In genomic region chr2:6261201-6261672, GRCm38 (mm10) we compare ENCODE assay signal across 10 mouse cellular contexts. TPM values are rescaled to one million over a fixed set of nuclear protein-coding genes. Genes with fewer than 3 reads are reported as not detected.
A peak's percentile ranks its signal among the peaks of the same experiment; 100 is the strongest.
DNase-seq lines count a peak whose midpoint lies in the region; ATAC-seq and TF ChIP-seq lines count a peak whose summit lies in the region.
"Had no signal": no experiment of that assay in that cellular context is flagged by ENCODE, and none has a peak within 500 bp of the region (broad histone marks: within the 10 kb centered on the region; RNA-seq: fewer than 3 reads in every experiment).

No protein-coding gene starts in this region.

- H3K9ac ChIP-seq in forebrain, embryonic 15.5 days (replicated peaks), result no peak overlapping the region
- H3K9ac ChIP-seq in hindbrain, embryonic 14.5 days, result no peak overlapping the region
- H3K9ac ChIP-seq in neural tube, embryonic 14.5 days (replicated peaks; ENCODE audit: low read depth, low read length), result no peak overlapping the region; the same call in 1 of the 2 replicates

- H3K4me1 ChIP-seq in kidney, adult 2 months (ENCODE audit: control insufficient read depth, insufficient read depth, low read length), result no peaks in the 10 kb centered on the region; the same call in 1 of the 2 replicates
- H3K4me1 ChIP-seq in forebrain, embryonic 15.5 days, result peaks cover 14% of the 10 kb centered on the region
- H3K4me1 ChIP-seq in hindbrain, embryonic 14.5 days (replicated peaks; ENCODE audit: control insufficient read depth, insufficient read depth, low read length), result peaks cover 7% of the 10 kb centered on the region; the same call in 1 of the 2 replicates
- peaks cover 10% of the 10 kb centered on the region; the same call in 1 of the 2 replicates for H3K4me1 ChIP-seq in neural tube, embryonic 14.5 days (ENCODE audit: control insufficient read depth, insufficient read depth, low read length)

- peaks cover 4% of the 10 kb centered on the region; the same call in 1 of the 2 replicates for H3K9me3 ChIP-seq in forebrain, embryonic 15.5 days
- no peaks in the 10 kb centered on the region; the same call in 1 of the 2 replicates for H3K9me3 ChIP-seq in hindbrain, embryonic 14.5 days (ENCODE audit: control insufficient read depth, low read length)
- no peaks in the 10 kb centered on the region for H3K9me3 ChIP-seq in neural tube, embryonic 14.5 days (ENCODE audit: control insufficient read depth, low read length)

- TF ChIP-seq CTCF in kidney, adult 2 months (conservative IDR thresholded peaks at IDR 0.05; ENCODE audit: insufficient read depth, insufficient read length, low read depth, low read length), result no peak

- H3K4me2 ChIP-seq in forebrain, embryonic 15.5 days (replicated peaks), result no peak overlapping the region
- H3K4me2 ChIP-seq in hindbrain, embryonic 14.5 days (replicated peaks), result 0 out of 2 replicates have a peak overlapping the region, but pooled peaks have one; percentile 8
- H3K4me2 ChIP-seq in neural tube, embryonic 14.5 days (ENCODE audit: low read depth, low read length), result peak overlapping the region; percentile 8; the same call in 1 of the 2 replicates

- H3K27ac ChIP-seq in kidney, adult 2 months (ENCODE audit: insufficient read depth, low read depth, low read length), result no peak overlapping the region
- H3K27ac ChIP-seq in forebrain, embryonic 15.5 days (replicated peaks), result peak overlapping the region; percentile 78
- peak overlapping the region; percentile 68 for H3K27ac ChIP-seq in hindbrain, embryonic 14.5 days
- H3K27ac ChIP-seq in neural tube, embryonic 14.5 days (ENCODE audit: low read depth, low read length), result peak overlapping the region; percentile 66

- H3K27me3 ChIP-seq in kidney, adult 2 months (replicated peaks; ENCODE audit: control insufficient read depth, insufficient read depth, low read length), result no peaks in the 10 kb centered on the region
- H3K27me3 ChIP-seq in forebrain, embryonic 15.5 days, result peaks cover 9% of the 10 kb centered on the region
- H3K27me3 ChIP-seq in hindbrain, embryonic 14.5 days (ENCODE audit: control insufficient read depth, insufficient read depth, low read length), result 0 out of 2 replicates have a peak, but pooled peaks cover 9% of the 10 kb centered on the region
- H3K27me3 ChIP-seq in neural tube, embryonic 14.5 days (ENCODE audit: control insufficient read depth, insufficient read depth, low read length), result no peaks in the 10 kb centered on the region
- H3K27me3 ChIP-seq: CH12.LX had no signal

- no peak for TF ChIP-seq POLR2A in kidney, adult 2 months (IDR thresholded peaks at IDR 0.05; ENCODE audit: low read depth, low read length)

- H3K4me3 ChIP-seq in kidney, adult 2 months (ENCODE audit: insufficient read depth, low read depth, low read length), result no peak overlapping the region
- H3K4me3 ChIP-seq in forebrain, embryonic 15.5 days, result no peak overlapping the region
- no peak overlapping the region for H3K4me3 ChIP-seq in hindbrain, embryonic 14.5 days (replicated peaks; ENCODE audit: low read length)
- H3K4me3 ChIP-seq in neural tube, embryonic 14.5 days (ENCODE audit: low read depth, low read length), result no peak overlapping the region

- peak; percentile 91 for ATAC-seq in forebrain, embryonic 15.5 days (replicated peaks)
- ATAC-seq in hindbrain, embryonic 14.5 days (ENCODE audit: low FRiP score), result peak; percentile 85
- ATAC-seq in neural tube, embryonic 14.5 days (ENCODE audit: low read depth), result peak; percentile 90
- no peak for ATAC-seq in erythroblast, adult 5-6 weeks (replicated peaks; ENCODE audit: low FRiP score, poor library complexity, severe bottlenecking)
- no peak for ATAC-seq in erythroid progenitor cell, adult 5-6 weeks (replicated peaks; ENCODE audit: low FRiP score, poor library complexity, severe bottlenecking)

- WGBS in kidney, adult 2 months, result 66% methylated on average over 8 of the region's 8 CpGs
- WGBS in forebrain, embryonic 15.5 days, result 3% methylated on average over 8 of the region's 8 CpGs
- 4% methylated on average over 8 of the region's 8 CpGs for WGBS in hindbrain, embryonic 14.5 days
- 8% methylated on average over 8 of the region's 8 CpGs for WGBS in neural tube, embryonic 14.5 days

- DNase-seq in kidney, postnatal 14 days, result peak; percentile 30
- no peak for DNase-seq in kidney, adult 2 months
- no peak for DNase-seq in hindbrain, embryonic 14.5 days (ENCODE audit: low spot score)
- DNase-seq in layer of hippocampus, adult 9-10 months (ENCODE audit: low spot score), result no peak
- DNase-seq: cerebellum, postnatal 14 days had no signal

- H3K36me3 ChIP-seq in kidney, adult 2 months (ENCODE audit: control insufficient read depth, insufficient read depth, low read length), result no peaks in the 10 kb centered on the region
- H3K36me3 ChIP-seq in forebrain, embryonic 15.5 days, result no peaks in the 10 kb centered on the region
- no peaks in the 10 kb centered on the region for H3K36me3 ChIP-seq in hindbrain, embryonic 14.5 days (replicated peaks; ENCODE audit: control insufficient read depth, insufficient read depth)
- H3K36me3 ChIP-seq in neural tube, embryonic 14.5 days (ENCODE audit: control insufficient read depth, insufficient read depth, low read length), result no peaks in the 10 kb centered on the region

RNA-seq across cellular contexts. Expression of gene Echdc3, which starts 48.4 kb away (rescaled TPM):
- 67.9 and 74.7 TPM in 2 replicates for polyA plus RNA-seq in kidney, adult 2 months (2012; rRNA removed)
- 0.65 and 1.1 TPM in 2 replicates for polyA plus RNA-seq in forebrain, embryonic 15.5 days (2015; fragmentation: Nextera tagmentation; extraction: Ambion mirVana)
- polyA plus RNA-seq in hindbrain, embryonic 14.5 days (2014; fragmentation: Nextera tagmentation; extraction: Ambion mirVana), result 1.1 and 1.3 TPM in 2 replicates
- polyA plus RNA-seq in neural tube, embryonic 14.5 days (2014; fragmentation: Nextera tagmentation; extraction: Ambion mirVana), result 0.39 and 0.80 TPM in 2 replicates
- total RNA-seq in erythroblast, adult 5-6 weeks (2015; ENCODE audit: low replicate concordance), result not detected in 2 replicates
- total RNA-seq in erythroblast, adult 5-6 weeks (2017; ENCODE audit: low replicate concordance), result 1.1 and 1.8 TPM in 2 replicates
- total RNA-seq in erythroid progenitor cell, adult 5-6 weeks (2015; ENCODE audit: low replicate concordance), result not detected in 2 replicates
- not detected in 2 replicates for total RNA-seq in erythroid progenitor cell, adult 5-6 weeks (2017; ENCODE audit: low replicate concordance)

Comparison
In these comparisons a context has a peak if more than half of its experiments do, and no peak if none do; other contexts are left out.
1. ATAC-seq: peak in forebrain, embryonic 15.5 days (single experiment), hindbrain, embryonic 14.5 days (single experiment) and neural tube, embryonic 14.5 days (single experiment); none in erythroblast, adult 5-6 weeks (single experiment) and erythroid progenitor cell, adult 5-6 weeks (single experiment).
2. RNA of gene Echdc3, which starts 48.4 kb away (polyA plus RNA-seq): 67.9 to 74.7 TPM in kidney, adult 2 months; 0.65 to 1.1 TPM in forebrain, embryonic 15.5 days, 1.1 to 1.3 TPM in hindbrain, embryonic 14.5 days and 0.39 to 0.80 TPM in neural tube, embryonic 14.5 days; every median in the first group is over 10 times any median in the second.